Mouse (Mus musculus) lung, adult 2 months (tissue): ENCODE measurements around the gene Gsap.

Experiments used
- CTCF ChIP-seq: fragments of 200-500 bp; IDR thresholded peaks from 2 replicates; pipeline ENCODE4 v1.5.1; 2011; ENCODE audit warnings: mild to moderate bottlenecking, low read length, control low read depth; ENCODE audit not compliant: insufficient read depth
- POLR2A ChIP-seq: fragments of 200-500 bp; IDR thresholded peaks from 2 replicates; pipeline ENCODE4 v1.6.1; 2011; ENCODE audit warnings: low read depth, mild to moderate bottlenecking, control low read depth, low read length, borderline replicate concordance; ENCODE audit errors: extremely low read depth

- TF ChIP-seq POLR2A (no peak), CTCF (peak; percentile 82)
Measured at GRCm38 (mm10) chr5:21265049-21265448, 79.0 kb downstream of the Gsap start.
